Mouse (Mus musculus) frontal cortex, postnatal 25 days (tissue): ENCODE measurements at regions not wholly inside any gene's neighbourhood (a gene's known extent, or its start where the extent isn't known, plus 50 kb on each side); places are given as distances from the start of the nearest gene placed in this dataset.

ENCODE experiments used
- DNase-seq, 2 experiments: peaks; one replicate each; pipeline ENCODE4 v3.0.0; 2022; ENCODE audit warnings: low spot score in 2 of 2

DNA sequence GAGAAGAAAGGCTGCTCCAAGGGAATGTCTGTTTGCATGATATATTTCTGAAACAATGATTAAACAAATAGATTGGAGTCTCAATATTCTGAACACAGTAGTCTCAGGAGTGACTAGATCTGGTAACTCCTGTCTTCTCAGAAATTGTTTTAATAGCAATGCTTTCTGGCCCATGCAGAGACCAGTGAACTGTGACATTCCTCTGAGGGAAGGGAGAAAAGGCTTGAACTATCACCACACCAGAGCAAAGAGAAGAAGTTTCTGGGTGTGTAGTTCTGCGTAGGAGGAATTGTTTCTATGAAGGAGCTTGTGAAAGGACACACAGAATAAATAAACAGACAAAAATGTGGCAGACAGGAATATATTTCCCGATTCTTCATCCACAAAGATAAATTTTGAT is 277.1 kb downstream of the Osr1 start:
- no peak for DNase-seq

- no peak for DNase-seq
These were observed 277.7 kb downstream of the Osr1 start for GRCm38 (mm10) chr12:9847465-9848205.

GRCm38 (mm10) chr12:9855503-9856024 is 285.6 kb downstream of the Osr1 start:
- DNase-seq, result no peak

DNA sequence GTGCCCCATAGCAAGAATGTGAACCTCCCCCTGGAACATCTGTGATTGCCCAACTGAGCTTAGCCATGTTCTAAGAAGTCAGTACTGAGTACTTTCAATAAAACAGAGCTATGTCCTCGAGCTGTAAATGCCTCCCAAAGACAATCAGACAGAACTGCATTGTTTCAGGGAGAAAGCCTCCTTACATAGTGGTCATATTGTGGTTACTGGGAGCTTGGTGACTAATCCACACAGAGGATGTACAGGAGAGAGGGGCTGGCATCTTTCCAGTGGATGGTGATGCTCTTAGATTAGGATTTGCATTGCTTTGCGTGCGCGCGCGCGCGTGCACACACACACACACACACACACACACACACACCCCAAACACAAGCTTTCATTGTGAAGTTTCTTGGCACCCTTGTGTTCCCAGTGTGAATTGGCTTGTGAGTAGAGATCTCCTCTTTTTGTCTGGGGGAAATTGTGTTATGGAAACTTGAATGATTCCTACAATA is 286.3 kb downstream of the Osr1 start:
- no peak for DNase-seq

- peak; percentile 15 to 43 for DNase-seq
These were observed 288.1 kb downstream of the Osr1 start for GRCm38 (mm10) chr12:9857990-9858389.

DNA sequence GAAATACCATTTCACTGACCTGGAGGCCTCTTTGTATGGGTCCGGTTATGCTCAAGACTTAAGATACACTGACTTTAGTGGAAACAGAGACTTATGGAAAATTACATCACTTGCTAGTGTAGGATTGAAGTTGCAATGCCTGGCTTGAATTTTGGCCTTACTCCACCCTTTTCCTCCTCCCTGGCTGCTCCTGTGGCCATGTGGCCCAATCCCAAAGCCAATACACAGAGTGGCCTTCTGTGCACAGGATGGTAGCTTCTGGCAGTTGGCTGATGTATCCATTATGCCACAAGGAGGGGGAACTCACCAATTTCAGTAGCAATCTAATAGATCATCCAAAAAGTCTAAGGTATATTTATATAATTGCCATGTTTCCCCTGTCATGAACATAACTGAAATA is 292.4 kb downstream of the Osr1 start:
- no peak for DNase-seq

- no peak for DNase-seq
These were observed 302.3 kb downstream of the Osr1 start for GRCm38 (mm10) chr12:9872236-9872635.

DNA sequence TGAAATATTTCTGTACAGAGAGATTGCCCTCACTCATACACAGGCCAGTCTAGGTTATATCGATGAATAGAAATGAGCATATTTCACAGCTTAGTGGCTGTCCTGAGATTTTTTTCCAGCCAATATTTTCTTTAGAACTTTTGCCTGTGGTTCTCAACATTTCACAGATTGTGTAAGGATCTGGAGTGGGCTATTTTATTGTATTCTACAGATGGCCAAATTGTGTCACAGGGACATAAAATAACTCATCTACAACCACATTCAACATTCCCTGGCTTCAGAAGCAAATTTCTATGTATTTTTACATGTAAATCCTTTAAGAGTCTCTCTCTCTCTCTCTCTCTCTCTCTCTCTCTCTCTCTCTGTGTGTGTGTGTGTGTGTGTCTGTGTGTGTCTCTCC is 303.3 kb downstream of the Osr1 start:
- DNase-seq, result no peak

- no peak for DNase-seq
These were observed 304.9 kb downstream of the Osr1 start for GRCm38 (mm10) chr12:9874823-9875222.

DNA sequence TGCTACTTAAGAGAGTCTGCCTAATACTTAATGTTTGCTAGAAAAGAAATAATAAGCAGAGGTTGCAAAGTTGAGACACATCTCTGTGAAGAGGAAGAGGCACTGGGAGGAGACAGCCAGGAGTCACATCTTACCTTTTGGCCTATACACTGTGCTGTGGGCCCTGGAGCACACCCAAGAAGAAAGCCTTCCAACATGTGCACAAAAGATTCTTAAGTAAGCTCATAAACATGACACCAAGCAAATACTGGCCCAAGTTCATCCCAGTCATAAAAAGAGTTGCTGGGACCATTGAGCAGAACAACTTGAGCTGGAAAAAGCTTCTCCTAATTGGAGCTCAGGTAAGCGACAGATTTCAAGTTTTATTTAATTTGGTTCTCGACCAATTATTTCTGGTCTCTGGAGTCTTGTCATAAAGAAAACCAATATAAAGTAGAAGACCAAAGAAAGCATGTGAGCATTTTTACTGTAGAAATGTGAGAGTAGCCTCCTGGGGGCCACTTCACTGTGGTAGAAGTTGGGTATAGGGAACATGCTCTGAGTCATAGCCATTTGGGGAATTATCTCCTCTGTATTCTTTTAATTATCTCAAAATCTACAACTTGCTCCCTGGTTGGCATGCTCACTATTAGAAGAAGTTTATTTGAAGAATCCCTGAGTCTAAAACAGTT is 312.2 kb downstream of the Osr1 start:
- no peak for DNase-seq

DNA sequence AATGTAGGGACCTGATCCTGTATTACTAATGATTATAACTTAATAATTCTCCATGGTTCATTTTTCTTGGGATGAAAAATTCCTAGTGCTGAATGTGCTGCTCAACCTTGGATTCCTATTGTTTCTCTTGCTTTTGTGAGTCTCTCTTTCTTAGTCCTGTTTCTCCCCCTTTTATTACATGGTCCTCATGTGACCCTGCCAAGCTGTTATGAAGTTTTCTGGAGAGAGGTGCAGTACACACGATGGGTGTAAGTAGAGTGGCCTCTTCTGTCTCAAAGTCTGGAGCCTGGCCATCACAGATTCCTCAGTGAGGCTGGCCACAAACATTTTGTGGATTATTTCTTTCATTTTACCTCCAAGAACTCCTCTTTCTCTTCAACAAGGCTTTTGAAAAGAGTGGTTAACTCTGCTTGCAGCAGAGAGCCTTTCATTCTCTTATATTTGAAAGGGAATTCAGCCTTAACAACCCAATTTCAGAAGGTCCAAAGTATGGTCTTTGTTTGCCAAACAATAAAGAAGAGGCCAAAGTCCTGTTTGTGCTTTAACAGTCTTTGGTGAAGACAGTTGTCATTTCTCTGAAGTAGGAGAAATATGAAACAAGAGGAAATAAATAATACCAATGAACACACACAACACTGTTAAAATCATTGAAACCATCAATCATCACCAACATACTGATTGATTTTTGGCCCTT is 313.3 kb downstream of the Osr1 start:
- DNase-seq, result no peak

GRCm38 (mm10) chr12:9894521-9894920 is 324.6 kb downstream of the Osr1 start:
- DNase-seq, result no peak

DNA sequence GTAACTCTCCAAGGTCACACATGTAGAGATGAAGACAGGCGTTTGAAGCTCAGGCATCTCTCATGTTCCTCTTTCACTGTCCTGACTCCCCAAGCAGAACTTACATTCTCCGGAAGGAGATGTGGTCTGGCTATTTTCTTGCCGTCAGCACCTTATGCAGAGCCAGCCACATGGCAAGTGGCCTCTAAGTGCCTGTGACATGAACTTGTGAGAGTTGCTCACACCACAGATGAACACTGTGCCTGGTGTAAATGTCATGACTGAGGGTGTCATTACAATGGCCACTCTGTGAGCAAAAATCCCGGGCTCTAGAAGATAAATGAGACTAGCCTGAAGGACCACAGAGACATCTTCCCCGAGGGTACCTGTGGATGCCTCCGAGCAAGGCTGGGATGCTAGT is 328.1 kb downstream of the Osr1 start:
- DNase-seq, result no peak

DNA sequence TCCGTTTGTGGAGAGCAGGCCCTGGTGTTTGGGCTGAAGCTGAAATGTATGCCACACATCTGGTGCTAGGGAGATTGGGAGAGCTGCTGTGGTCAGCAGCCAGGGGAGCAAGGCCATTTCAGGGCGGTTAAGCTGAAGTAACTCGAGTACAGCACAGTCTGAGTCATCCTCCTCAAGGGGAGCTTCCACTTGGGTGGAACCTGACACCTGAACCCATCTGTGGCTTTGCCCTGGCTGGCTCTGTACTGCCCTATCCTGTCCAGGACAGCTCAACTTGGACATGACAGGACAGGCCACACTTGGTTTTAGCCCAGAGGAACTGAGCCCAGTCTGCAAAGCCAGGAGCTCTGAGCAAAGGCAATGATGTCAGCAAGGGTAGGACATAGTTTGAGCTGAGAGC is 328.5 kb downstream of the Osr1 start:
- DNase-seq, result no peak

DNA sequence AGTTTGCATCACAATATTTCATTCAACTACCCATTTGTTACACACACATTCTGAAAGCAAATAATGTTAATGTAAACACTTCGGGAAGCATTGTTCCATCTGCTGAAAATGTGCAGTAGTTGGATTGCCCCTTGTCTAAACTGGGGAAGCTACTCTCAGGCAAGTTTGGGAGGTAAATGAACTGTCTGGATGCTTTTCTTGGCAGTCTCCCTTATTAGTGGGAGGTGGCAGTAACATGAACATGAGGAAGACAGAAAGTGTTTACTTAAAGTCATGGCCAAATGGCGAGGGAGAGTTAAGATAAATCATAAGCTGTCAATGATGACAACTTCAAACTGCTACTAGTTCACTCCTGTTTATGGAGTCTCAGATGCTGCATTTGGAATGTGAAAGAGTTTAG is 332.0 kb downstream of the Osr1 start:
- no peak for DNase-seq

GRCm38 (mm10) chr12:9903702-9904231 is 333.9 kb downstream of the Osr1 start:
- DNase-seq, result no peak

DNA sequence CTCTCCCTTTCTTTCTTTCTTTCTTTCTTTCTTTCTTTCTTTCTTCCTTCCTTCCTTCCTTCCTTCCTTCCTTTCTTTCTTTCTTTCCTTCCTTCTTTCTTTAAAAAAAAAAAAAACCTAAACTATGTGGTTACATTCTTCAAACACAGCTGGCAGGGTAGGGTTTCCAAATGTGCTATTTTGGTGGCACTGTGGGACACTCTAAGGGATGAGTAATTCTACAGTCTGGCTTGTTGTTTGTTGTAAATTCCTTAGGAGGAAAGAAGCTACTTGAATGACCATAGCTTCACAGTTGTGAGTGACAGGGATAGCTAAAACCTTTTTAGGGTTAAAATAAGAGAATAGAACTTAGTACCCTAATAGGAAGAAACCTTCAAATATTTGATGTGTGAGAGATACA is 342.4 kb downstream of the Osr1 start:
- DNase-seq, result no peak

DNA sequence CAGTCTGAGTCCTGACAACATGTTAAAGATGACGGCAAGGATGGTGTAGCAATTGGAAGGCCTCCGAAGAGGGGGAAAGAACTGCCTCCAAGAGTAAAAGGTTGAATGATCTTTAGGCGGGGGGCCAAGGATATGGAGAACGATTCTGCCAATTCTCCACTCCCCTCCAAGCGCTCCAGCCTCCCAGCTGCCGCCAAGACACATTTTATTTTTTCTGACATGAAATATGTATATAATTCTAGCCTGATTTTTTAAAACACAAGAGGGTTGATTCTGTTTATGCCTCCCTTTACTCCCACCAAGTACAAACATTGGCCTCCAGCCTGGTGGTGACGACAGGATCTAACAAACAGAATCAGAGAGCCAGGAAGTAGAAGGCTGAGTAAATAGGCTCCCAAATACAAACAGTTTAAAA is 345.8 kb downstream of the Osr1 start:
- no peak for DNase-seq

GRCm38 (mm10) chr12:9918026-9918425 is 348.1 kb downstream of the Osr1 start:
- DNase-seq, result no peak

- DNase-seq, result no peak
These were observed 349.1 kb downstream of the Osr1 start for GRCm38 (mm10) chr12:9919007-9919406.

GRCm38 (mm10) chr12:9919433-9919832 is 349.5 kb downstream of the Osr1 start:
- DNase-seq, result no peak

DNA sequence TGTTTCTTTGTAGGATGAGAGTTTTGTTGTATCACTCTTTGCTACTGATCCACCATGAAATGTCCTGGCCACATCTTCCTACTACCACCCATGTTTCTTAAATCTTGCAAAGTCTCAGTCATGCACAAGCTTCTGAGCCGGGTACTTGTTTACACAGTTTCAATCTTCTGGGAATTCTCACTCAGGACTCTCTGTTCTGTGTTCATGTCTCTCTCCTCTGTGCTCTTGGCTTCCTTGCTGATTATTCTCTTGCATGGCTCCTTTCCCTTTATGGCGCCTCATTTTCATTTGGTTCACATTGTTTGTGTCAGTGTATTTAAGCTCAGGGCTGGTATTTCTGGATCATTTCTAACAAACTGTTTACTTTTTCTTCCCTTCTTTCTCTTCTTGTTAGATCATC is 350.5 kb downstream of the Osr1 start:
- no peak for DNase-seq
